Mouse (Mus musculus): ENCODE measurements around the gene Zmiz1. TPM values are rescaled to one million over a fixed set of nuclear protein-coding genes. Genes with fewer than 3 reads are reported as not detected.

Gene Zmiz1
- polyA plus RNA-seq, 1 experiment from 2014 or later, result 4.3 TPM

- Histone ChIP-seq H3K9me3 (ENCODE audit: low read length) (no peaks in the 10 kb centered on the region), H3K4me2 (ENCODE audit: low read depth, low read length) (no peak overlapping the region), H3K4me3 (ENCODE audit: low read depth, low read length) (no peak overlapping the region), H3K9ac (replicated peaks) (no peak overlapping the region), H3K4me1 (ENCODE audit: insufficient read depth) (peaks cover 2% of the 10 kb centered on the region), H3K36me3 (replicated peaks; ENCODE audit: insufficient read depth, low read length) (peaks cover 15% of the 10 kb centered on the region; the same call in 1 of the 2 replicates), H3K27me3 (ENCODE audit: insufficient read depth, low read length) (no peaks in the 10 kb centered on the region), H3K27ac (ENCODE audit: low read depth) (no peak overlapping the region)
- no peak for ATAC-seq
- TF ChIP-seq EP300 (IDR thresholded peaks at IDR 0.05; ENCODE audit: low read depth), result no peak
- no peak for TF ChIP-seq CTCF (IDR thresholded peaks at IDR 0.05; ENCODE audit: low read depth)
- no peak for DNase-seq
- 64% methylated on average over 6 of the region's 6 CpGs for WGBS (ENCODE audit: insufficient replicate concordance)
Observed at GRCm38 (mm10) chr14:25624659-25625058, 165.7 kb downstream of the Zmiz1 start.

GRCm38 (mm10) chr14:25627599-25628255 lies 168.7 kb downstream of the Zmiz1 start:
- WGBS (ENCODE audit: insufficient replicate concordance), result 73% methylated on average over 3 of the region's 3 CpGs
- Histone ChIP-seq H3K4me1 (ENCODE audit: insufficient read depth) (peaks cover 2% of the 10 kb centered on the region), H3K27ac (ENCODE audit: low read depth) (no peak overlapping the region), H3K27me3 (ENCODE audit: insufficient read depth, low read length) (no peaks in the 10 kb centered on the region), H3K4me3 (ENCODE audit: low read depth, low read length) (no peak overlapping the region), H3K4me2 (ENCODE audit: low read depth, low read length) (no peak overlapping the region), H3K9ac (replicated peaks) (no peak overlapping the region), H3K36me3 (replicated peaks; ENCODE audit: insufficient read depth, low read length) (peaks cover 17% of the 10 kb centered on the region), H3K9me3 (ENCODE audit: low read length) (no peaks in the 10 kb centered on the region)
- DNase-seq (no peak), ATAC-seq (no peak)
- TF ChIP-seq CTCF (IDR thresholded peaks at IDR 0.05; ENCODE audit: low read depth), result no peak
- no peak for TF ChIP-seq EP300 (IDR thresholded peaks at IDR 0.05; ENCODE audit: low read depth)

- Histone ChIP-seq H3K9me3 (ENCODE audit: low read length) (no peaks in the 10 kb centered on the region), H3K27ac (ENCODE audit: low read depth) (no peak overlapping the region), H3K4me2 (ENCODE audit: low read depth, low read length) (no peak overlapping the region), H3K9ac (replicated peaks) (no peak overlapping the region), H3K4me1 (ENCODE audit: insufficient read depth) (peaks cover 2% of the 10 kb centered on the region), H3K36me3 (replicated peaks; ENCODE audit: insufficient read depth, low read length) (peaks cover 17% of the 10 kb centered on the region), H3K4me3 (ENCODE audit: low read depth, low read length) (no peak overlapping the region), H3K27me3 (ENCODE audit: insufficient read depth, low read length) (no peaks in the 10 kb centered on the region)
- DNase-seq (no peak), ATAC-seq (no peak; the same call in 1 of the 2 replicates)
- TF ChIP-seq EP300 (IDR thresholded peaks at IDR 0.05; ENCODE audit: low read depth) (no peak), CTCF (IDR thresholded peaks at IDR 0.05; ENCODE audit: low read depth) (no peak)
- WGBS (ENCODE audit: insufficient replicate concordance), result 58% methylated on average over 5 of the region's 5 CpGs
Observed at GRCm38 (mm10) chr14:25628448-25629099, 169.6 kb downstream of the Zmiz1 start.

GRCm38 (mm10) chr14:25629866-25630606 lies 171.1 kb downstream of the Zmiz1 start:
- TF ChIP-seq EP300 (IDR thresholded peaks at IDR 0.05; ENCODE audit: low read depth) (no peak), CTCF (IDR thresholded peaks at IDR 0.05; ENCODE audit: low read depth) (no peak)
- Histone ChIP-seq H3K36me3 (replicated peaks; ENCODE audit: insufficient read depth, low read length) (peaks cover 10% of the 10 kb centered on the region), H3K4me1 (ENCODE audit: insufficient read depth) (peaks cover 11% of the 10 kb centered on the region), H3K9me3 (ENCODE audit: low read length) (no peaks in the 10 kb centered on the region), H3K27me3 (ENCODE audit: insufficient read depth, low read length) (no peaks in the 10 kb centered on the region), H3K4me2 (ENCODE audit: low read depth, low read length) (no peak overlapping the region), H3K27ac (ENCODE audit: low read depth) (no peak overlapping the region), H3K9ac (replicated peaks) (no peak overlapping the region), H3K4me3 (ENCODE audit: low read depth, low read length) (no peak overlapping the region)
- no peak for ATAC-seq
- WGBS (ENCODE audit: insufficient replicate concordance), result 82% methylated on average over 12 of the region's 12 CpGs
- no peak for DNase-seq

GRCm38 (mm10) chr14:25630647-25631409 lies 171.8 kb downstream of the Zmiz1 start:
- WGBS (ENCODE audit: insufficient replicate concordance), result 88% methylated on average over 7 of the region's 7 CpGs
- no peak for ATAC-seq

More at GRCm38 (mm10) chr14:25630647-25631409, 171.8 kb downstream of the Zmiz1 start:
- Histone ChIP-seq H3K4me1 (ENCODE audit: insufficient read depth) (peaks cover 11% of the 10 kb centered on the region), H3K9me3 (ENCODE audit: low read length) (no peaks in the 10 kb centered on the region), H3K27me3 (ENCODE audit: insufficient read depth, low read length) (no peaks in the 10 kb centered on the region), H3K4me2 (ENCODE audit: low read depth, low read length) (no peak overlapping the region), H3K36me3 (replicated peaks; ENCODE audit: insufficient read depth, low read length) (peaks cover 12% of the 10 kb centered on the region), H3K9ac (replicated peaks) (no peak overlapping the region), H3K27ac (ENCODE audit: low read depth) (no peak overlapping the region), H3K4me3 (ENCODE audit: low read depth, low read length) (no peak overlapping the region)
- no peak for TF ChIP-seq CTCF (IDR thresholded peaks at IDR 0.05; ENCODE audit: low read depth)
- no peak for TF ChIP-seq EP300 (IDR thresholded peaks at IDR 0.05; ENCODE audit: low read depth)
- no peak for DNase-seq
